Mouse (Mus musculus) stomach, postnatal 0 days (tissue): ENCODE data around the gene Gfi1.

ENCODE experiments used
- CTCF ChIP-seq: IDR thresholded peaks from 2 replicates; pipeline ENCODE4 v1.5.1; 2016; ENCODE audit warnings: antibody characterized with exemption, low read depth, mild to moderate bottlenecking, moderate library complexity
- EP300 ChIP-seq: optimal IDR thresholded peaks from 2 replicates; pipeline ENCODE3; 2016; ENCODE audit warnings: antibody characterized with exemption

DNA sequence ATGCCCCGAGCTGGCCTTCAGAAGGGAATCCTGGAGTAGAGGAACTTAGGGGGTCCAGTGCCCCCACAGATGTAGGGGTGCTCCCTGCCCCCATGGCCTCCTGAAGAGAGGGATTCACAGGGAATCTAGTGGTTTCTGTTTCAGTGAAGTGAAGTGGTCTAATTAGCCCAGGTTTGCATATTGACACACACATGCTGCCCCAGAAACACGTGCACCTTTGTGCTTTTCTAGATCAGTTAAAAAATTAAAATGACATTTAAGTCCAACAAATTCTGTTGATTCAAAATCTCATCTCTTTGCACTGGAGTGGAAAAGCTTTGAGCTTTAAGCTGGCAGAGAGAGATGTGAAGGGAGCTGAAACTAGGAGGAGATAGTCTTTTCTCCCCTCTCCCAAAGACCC, 6.0 kb upstream of the Gfi1 start:
- TF ChIP-seq CTCF (no peak), EP300 (no peak)
